Mouse (Mus musculus): ENCODE measurements at regions not wholly inside any gene's neighbourhood (a gene's known extent, or its start where the extent isn't known, plus 50 kb on each side); places are given as distances from the start of the nearest gene placed in this dataset.

GRCm38 (mm10) chr2:46168488-46168887, 1051.3 kb upstream of the Zeb2 start:
- no peak for DNase-seq (ENCODE audit: low read depth)

GRCm38 (mm10) chr2:46149848-46150247, 1032.7 kb upstream of the Zeb2 start:
- DNase-seq (ENCODE audit: low read depth), result no peak

GRCm38 (mm10) chr2:46119871-46120270, 1002.7 kb upstream of the Zeb2 start:
- DNase-seq (ENCODE audit: low read depth), result no peak

GRCm38 (mm10) chr2:46106991-46107390, 989.8 kb upstream of the Zeb2 start:
- no peak for DNase-seq (ENCODE audit: low read depth)

GRCm38 (mm10) chr2:46065034-46065802, 948.0 kb upstream of the Zeb2 start:
- DNase-seq (ENCODE audit: low read depth), result no peak

- no peak for DNase-seq (ENCODE audit: low read depth)
Measured at GRCm38 (mm10) chr2:46055729-46056128, 938.5 kb upstream of the Zeb2 start.

- DNase-seq (ENCODE audit: low read depth), result no peak
Measured at GRCm38 (mm10) chr2:46054902-46055301, 937.7 kb upstream of the Zeb2 start.

GRCm38 (mm10) chr2:46021854-46022253, 904.7 kb upstream of the Zeb2 start:
- DNase-seq (ENCODE audit: low read depth), result no peak

- DNase-seq (ENCODE audit: low read depth), result no peak
Measured at GRCm38 (mm10) chr2:46013771-46014269, 896.6 kb upstream of the Zeb2 start.

- no peak for DNase-seq (ENCODE audit: low read depth)
Measured at GRCm38 (mm10) chr2:46012716-46013115, 895.5 kb upstream of the Zeb2 start.

- DNase-seq (ENCODE audit: low read depth), result no peak
Measured at GRCm38 (mm10) chr2:45975157-45975556, 858.0 kb upstream of the Zeb2 start.

GRCm38 (mm10) chr2:45968635-45969034, 851.4 kb upstream of the Zeb2 start:
- no peak for DNase-seq (ENCODE audit: low read depth)

- peak; percentile 14 for DNase-seq (ENCODE audit: low read depth)
Measured at GRCm38 (mm10) chr2:45956792-45957330, 839.7 kb upstream of the Zeb2 start.

- DNase-seq (ENCODE audit: low read depth), result no peak
Measured at GRCm38 (mm10) chr2:45948758-45949157, 831.6 kb upstream of the Zeb2 start.

- no peak for DNase-seq (ENCODE audit: low read depth)
Measured at GRCm38 (mm10) chr2:45925791-45926480, 808.7 kb upstream of the Zeb2 start.

- DNase-seq (ENCODE audit: low read depth), result no peak
Measured at GRCm38 (mm10) chr2:45908871-45909270, 791.7 kb upstream of the Zeb2 start.

- no peak for DNase-seq (ENCODE audit: low read depth)
Measured at GRCm38 (mm10) chr2:45904623-45905235, 787.5 kb upstream of the Zeb2 start.

GRCm38 (mm10) chr2:45904090-45904489, 786.9 kb upstream of the Zeb2 start:
- no peak for DNase-seq (ENCODE audit: low read depth)

GRCm38 (mm10) chr2:45903350-45903749, 786.2 kb upstream of the Zeb2 start:
- DNase-seq (ENCODE audit: low read depth), result no peak

GRCm38 (mm10) chr2:45901892-45902291, 784.7 kb upstream of the Zeb2 start:
- DNase-seq (ENCODE audit: low read depth), result no peak

GRCm38 (mm10) chr2:45884680-45885079, 767.5 kb upstream of the Zeb2 start:
- no peak for DNase-seq (ENCODE audit: low read depth)

- DNase-seq (ENCODE audit: low read depth), result no peak
Measured at GRCm38 (mm10) chr2:45878656-45879055, 761.5 kb upstream of the Zeb2 start.
